Mouse (Mus musculus): ENCODE measurements around the gene Slc46a3. TPM values are rescaled to one million over a fixed set of nuclear protein-coding genes. Genes with fewer than 3 reads are reported as not detected.
"Not testable (repeated sequence)": the region's sequence is repeated elsewhere in the genome, so short reads cannot be mapped to it uniquely, and the experiment has no call there.

The Slc46a3 gene
- total RNA-seq, 2 experiments from 2014 or later, result 5.5 to 8.8 TPM

- intact Hi-C loops (cut with DNase I), result no loop called here
- TF ChIP-seq CTCF (IDR thresholded peaks at IDR 0.05), result no peak
- Histone ChIP-seq H3K4me3 (no peak overlapping the region), H3K27ac (no peak overlapping the region)
- DNase-seq (ENCODE audit: extremely low spot score in 1 of 2, low spot score in 2 of 2), result no peak
Observed at GRCm38 (mm10) chr5:147911744-147912143, 17.1 kb upstream of the Slc46a3 start.

- Histone ChIP-seq H3K27ac (no peak overlapping the region), H3K4me3 (no peak overlapping the region)
- TF ChIP-seq CTCF (IDR thresholded peaks at IDR 0.05), result peak; percentile 15; the same call in 1 of the 2 replicates
- DNase-seq (ENCODE audit: extremely low spot score in 1 of 2, low spot score in 2 of 2), result no peak
- intact Hi-C loops (cut with DNase I), result no loop called here
Observed at GRCm38 (mm10) chr5:147910807-147911509, 16.3 kb upstream of the Slc46a3 start.

- TF ChIP-seq CTCF (IDR thresholded peaks at IDR 0.05), result no peak
- Histone ChIP-seq H3K27ac (no peak overlapping the region), H3K4me3 (no peak overlapping the region)
- intact Hi-C loops (cut with DNase I), result no loop called here
- no peak for DNase-seq (ENCODE audit: extremely low spot score in 1 of 2, low spot score in 2 of 2)
Observed at GRCm38 (mm10) chr5:147907851-147908250, 13.2 kb upstream of the Slc46a3 start.

- no peak overlapping the region for H3K27ac ChIP-seq
- H3K4me3 ChIP-seq, result no peak overlapping the region
- peak; percentile 32 for TF ChIP-seq CTCF (IDR thresholded peaks at IDR 0.05)
- no peak for DNase-seq (ENCODE audit: extremely low spot score in 1 of 2, low spot score in 2 of 2)
- intact Hi-C loops (cut with DNase I), result no loop called here
Observed at GRCm38 (mm10) chr5:147907144-147907543, 12.5 kb upstream of the Slc46a3 start.

- no peak for TF ChIP-seq CTCF (IDR thresholded peaks at IDR 0.05)
- intact Hi-C loops (cut with DNase I), result loop anchor here (5.0 kb wide), 1 partner anchor 44 kb away; no protein-coding TSS in a partner anchor
- Histone ChIP-seq H3K4me3 (no peak overlapping the region), H3K27ac (no peak overlapping the region)
- no peak for DNase-seq (ENCODE audit: extremely low spot score in 1 of 2, low spot score in 2 of 2)
Observed at GRCm38 (mm10) chr5:147903166-147903565, 8.6 kb upstream of the Slc46a3 start.

- Histone ChIP-seq H3K27ac (no peak overlapping the region), H3K4me3 (no peak overlapping the region)
- TF ChIP-seq CTCF (IDR thresholded peaks at IDR 0.05), result no peak
- intact Hi-C loops (cut with DNase I), result loop anchor here (5.0 kb wide), 1 partner anchor 45 kb away; no protein-coding TSS in a partner anchor
- no peak for DNase-seq (ENCODE audit: extremely low spot score in 1 of 2, low spot score in 2 of 2)
Observed at GRCm38 (mm10) chr5:147902008-147902757, 7.6 kb upstream of the Slc46a3 start.

- intact Hi-C loops (cut with DNase I), result loop anchor here (10.0 kb wide), 1 partner anchor 1704 kb away; no protein-coding TSS in a partner anchor
- no peak for DNase-seq (ENCODE audit: extremely low spot score in 1 of 2, low spot score in 2 of 2)
- TF ChIP-seq CTCF (IDR thresholded peaks at IDR 0.05), result no peak
- Histone ChIP-seq H3K27ac (no peak overlapping the region), H3K4me3 (no peak overlapping the region)
Observed at GRCm38 (mm10) chr5:147898968-147899549, 4.4 kb upstream of the Slc46a3 start.

GRCm38 (mm10) chr5:147898254-147898653 is 3.6 kb upstream of the Slc46a3 start:
- no peak for TF ChIP-seq CTCF (IDR thresholded peaks at IDR 0.05)
- Histone ChIP-seq H3K4me3 (no peak overlapping the region), H3K27ac (no peak overlapping the region)
- intact Hi-C loops (cut with DNase I), result loop anchor here (10.0 kb wide), 1 partner anchor 1703 kb away; no protein-coding TSS in a partner anchor
- DNase-seq (ENCODE audit: extremely low spot score in 1 of 2, low spot score in 2 of 2), result no peak

- intact Hi-C loops (cut with DNase I), result loop anchor here (10.0 kb wide), 1 partner anchor 1702 kb away; no protein-coding TSS in a partner anchor
- H3K27ac ChIP-seq; H3K4me3 ChIP-seq; DNase-seq (ENCODE audit: extremely low spot score in 1 of 2, low spot score in 2 of 2): not testable (repeated sequence)
Observed at GRCm38 (mm10) chr5:147896501-147896900, 1.9 kb upstream of the Slc46a3 start.

GRCm38 (mm10) chr5:147895436-147896198 is 1.0 kb upstream of the Slc46a3 start:
- Histone ChIP-seq H3K27ac (0 out of 2 replicates have a peak overlapping the region, but pooled peaks have one; percentile 6), H3K4me3 (peak overlapping the region; percentile 79)
- no peak for DNase-seq (ENCODE audit: extremely low spot score in 1 of 2, low spot score in 2 of 2)
- intact Hi-C loops (cut with DNase I), result loop anchor here (10.0 kb wide), 1 partner anchor 1701 kb away; no protein-coding TSS in a partner anchor
- TF ChIP-seq CTCF (IDR thresholded peaks at IDR 0.05), result no peak

GRCm38 (mm10) chr5:147893766-147894454 is 705 bp downstream of the Slc46a3 start:
- Histone ChIP-seq H3K27ac (peak overlapping the region; percentile 71), H3K4me3 (peak overlapping the region; percentile 79)
- intact Hi-C loops (cut with DNase I), result loop anchor here (1.0 to 10.0 kb wide), 2 partner anchors 34 to 1699 kb away; partner anchors contain the start of gene Pomp
- DNase-seq (ENCODE audit: extremely low spot score in 1 of 2, low spot score in 2 of 2), result no peak
- no peak for TF ChIP-seq CTCF (IDR thresholded peaks at IDR 0.05)
